Mouse (Mus musculus) MEL (cell line): ENCODE results near the gene Lrrc4b.

Source experiments
- CTCF ChIP-seq, 3 experiments: IDR thresholded peaks in 2 of 3; conservative IDR thresholded peaks in 1 of 3; 2 replicates each; pipeline ENCODE4 v1.5.1; 2011 to 2012; ENCODE audit warnings: low read length in 3 of 3, low read depth in 2 of 3, mild to moderate bottlenecking in 2 of 3, improper control_type of control experiment in 1 of 3, inconsistent platforms in 1 of 3, mixed read lengths in 1 of 3, moderate library complexity in 1 of 3; ENCODE audit not compliant: control insufficient read depth in 1 of 3, insufficient read depth in 1 of 3, poor library complexity in 1 of 3, severe bottlenecking in 1 of 3
- EP300 ChIP-seq, 2 experiments: IDR thresholded peaks; 2 replicates each; pipeline ENCODE4 v1.6.1; 2011; ENCODE audit warnings: improper control_type of control experiment in 2 of 2, low read length in 2 of 2, low read depth in 1 of 2, mild to moderate bottlenecking in 1 of 2
- ETS1 ChIP-seq: IDR thresholded peaks from 2 replicates; pipeline ENCODE4 v1.6.1; 2012; ENCODE audit warnings: low read depth, mild to moderate bottlenecking, inconsistent platforms, low read length, improper control_type of control experiment, moderate library complexity
- MAX ChIP-seq: IDR thresholded peaks from 2 replicates; pipeline ENCODE4 v1.6.1; 2011; ENCODE audit warnings: low read length, improper control_type of control experiment
- POLR2A ChIP-seq, 2 experiments: IDR thresholded peaks; 2 replicates each; pipeline ENCODE4 v1.6.1; 2011 to 2012; ENCODE audit warnings: low read length in 2 of 2, mild to moderate bottlenecking in 2 of 2, control low read depth in 1 of 2, improper control_type of control experiment in 1 of 2, low read depth in 1 of 2, moderate library complexity in 1 of 2; ENCODE audit not compliant: control insufficient read depth in 1 of 2, insufficient read depth in 1 of 2, poor library complexity in 1 of 2
- TAL1 ChIP-seq: IDR thresholded peaks from 2 replicates; pipeline ENCODE4 v1.6.1; 2012; ENCODE audit warnings: mild to moderate bottlenecking, inconsistent platforms, low read length, moderate library complexity, mixed read lengths
- TCF12 ChIP-seq: IDR thresholded peaks from 2 replicates; pipeline ENCODE4 v1.6.1; 2014; ENCODE audit warnings: low read depth, mild to moderate bottlenecking, inconsistent platforms, low read length, improper control_type of control experiment, moderate library complexity
- USF2 ChIP-seq, 2 experiments: IDR thresholded peaks; 2 replicates each; pipeline ENCODE4 v1.6.1; 2011 to 2012; ENCODE audit warnings: improper control_type of control experiment in 2 of 2, low read length in 2 of 2, borderline replicate concordance in 1 of 2, inconsistent platforms in 1 of 2, low read depth in 1 of 2, mild to moderate bottlenecking in 1 of 2; ENCODE audit not compliant: insufficient read depth in 1 of 2
- ZC3H11A ChIP-seq: IDR thresholded peaks from 2 replicates; pipeline ENCODE4 v1.6.1; 2012; ENCODE audit warnings: low read depth, mild to moderate bottlenecking, inconsistent platforms, low read length, improper control_type of control experiment
- ZKSCAN1 ChIP-seq: IDR thresholded peaks from 2 replicates; pipeline ENCODE4 v1.6.1; 2012; ENCODE audit warnings: low read depth, mild to moderate bottlenecking, inconsistent platforms, low read length, improper control_type of control experiment, moderate library complexity

DNA sequence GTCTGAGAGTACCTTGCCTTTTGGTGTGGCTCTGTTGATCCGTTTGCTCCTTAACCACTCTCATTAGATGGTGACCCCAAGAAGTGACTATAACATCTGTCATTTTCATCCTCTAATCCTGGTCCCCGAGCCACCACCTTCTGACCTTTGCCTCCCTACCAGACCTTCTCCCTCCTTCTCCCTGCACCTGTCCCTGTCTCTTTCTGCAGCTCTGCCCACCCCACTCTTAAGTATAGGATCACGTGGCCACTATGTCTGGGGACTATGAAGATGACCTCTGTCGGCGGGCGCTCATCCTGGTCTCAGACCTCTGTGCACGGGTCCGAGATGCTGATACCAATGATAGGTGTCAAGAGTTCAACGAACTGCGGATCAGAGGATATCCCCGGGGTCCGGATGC is 43.1 kb upstream of the Lrrc4b start, which contains the start of gene 1700008O03Rik:
- TF ChIP-seq EP300 (IDR thresholded peaks at IDR 0.05; ENCODE audit: low read depth in 1 of 2, low read length in 2 of 2) (no peak), CTCF (IDR thresholded peaks at IDR 0.05 in 2 of 3, conservative IDR thresholded peaks at IDR 0.05 in 1 of 3; ENCODE audit: control insufficient read depth in 1 of 3, insufficient read depth in 1 of 3, low read depth in 2 of 3, low read length in 3 of 3, poor library complexity in 1 of 3, severe bottlenecking in 1 of 3) (no peak), MAX (no peak), ETS1 (no peak), TCF12 (no peak), TAL1 (no peak), USF2 (IDR thresholded peaks at IDR 0.05; ENCODE audit: borderline replicate concordance in 1 of 2, insufficient read depth in 1 of 2, low read depth in 1 of 2, low read length in 2 of 2) (no peak), ZC3H11A (no peak), POLR2A (IDR thresholded peaks at IDR 0.05; ENCODE audit: control insufficient read depth in 1 of 2, insufficient read depth in 1 of 2, low read depth in 1 of 2, low read length in 2 of 2, poor library complexity in 1 of 2) (no peak), ZKSCAN1 (no peak)
